Mouse (Mus musculus): ENCODE measurements around the gene Nadsyn1. TPM values are rescaled to one million over a fixed set of nuclear protein-coding genes. Genes with fewer than 3 reads are reported as not detected.
A peak's percentile ranks its signal among the peaks of the same experiment; 100 is the strongest.

Gene Nadsyn1
- polyA plus RNA-seq, 1 experiment from 2014 or later = 13.3 TPM

DNA sequence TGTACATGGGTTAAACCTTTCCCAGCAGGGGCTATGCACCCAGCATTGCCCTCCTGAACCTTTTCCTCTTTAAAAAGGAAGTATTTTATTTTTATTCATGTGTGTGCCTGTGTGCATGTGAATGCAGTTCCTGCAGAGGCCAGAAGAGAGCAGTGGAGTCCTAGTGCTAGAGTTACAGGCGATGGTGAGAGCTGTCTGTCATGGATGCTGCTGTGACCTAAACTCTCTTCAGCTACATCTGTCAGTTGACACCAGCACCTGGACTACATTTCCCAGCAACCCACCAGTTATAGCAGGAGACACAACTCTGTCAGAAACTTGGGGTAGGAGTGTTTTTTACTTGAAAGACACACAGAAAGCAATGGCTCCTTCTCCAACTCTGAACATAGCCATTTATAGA is 13.7 kb downstream of the Nadsyn1 start:
- ATAC-seq (ENCODE audit: low FRiP score, low TSS enrichment) = no peak
- H3K27ac ChIP-seq (ENCODE audit: low read length) = no peak overlapping the region
- H3K27me3 ChIP-seq (ENCODE audit: insufficient read depth, low read length) = no peaks in the 10 kb centered on the region
- whole genome bisulfite sequencing = 43% methylated on average over 1 of the region's 1 CpGs
- no peaks in the 10 kb centered on the region for H3K4me1 ChIP-seq (ENCODE audit: insufficient read depth, low read length)
- H3K4me2 ChIP-seq (replicated peaks; ENCODE audit: low read depth, low read length) = no peak overlapping the region
- no peak overlapping the region for H3K9ac ChIP-seq (replicated peaks; ENCODE audit: low read length)
- peaks cover 53% of the 10 kb centered on the region for H3K36me3 ChIP-seq (ENCODE audit: insufficient read depth, low read length)
- H3K9me3 ChIP-seq (ENCODE audit: low read length) = no peaks in the 10 kb centered on the region
- no peak overlapping the region for H3K4me3 ChIP-seq (ENCODE audit: low read length)

DNA sequence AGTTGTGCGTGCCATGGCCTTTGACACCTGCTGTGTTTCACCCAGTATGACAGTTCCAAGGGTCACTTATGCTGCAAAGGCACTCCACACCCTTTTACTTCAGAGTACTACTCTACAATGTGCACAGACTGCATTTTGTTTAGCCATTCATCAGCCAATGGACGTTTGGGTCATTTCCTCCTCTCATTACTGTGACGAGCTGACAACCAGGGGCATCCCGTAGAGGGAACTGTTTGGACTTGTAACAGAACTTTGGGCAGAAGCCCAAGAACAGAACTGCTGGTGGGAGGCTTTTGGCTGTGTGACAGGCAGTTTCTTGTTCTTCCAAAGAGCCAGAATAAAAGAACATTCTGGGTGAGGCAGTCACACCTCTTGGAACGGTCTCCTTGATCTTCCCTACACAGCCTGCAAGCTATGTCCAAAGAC is 17.4 kb downstream of the Nadsyn1 start:
- Histone ChIP-seq H3K27me3 (ENCODE audit: insufficient read depth, low read length) (no peaks in the 10 kb centered on the region), H3K9me3 (ENCODE audit: low read length) (no peaks in the 10 kb centered on the region), H3K4me2 (replicated peaks; ENCODE audit: low read depth, low read length) (no peak overlapping the region), H3K4me3 (ENCODE audit: low read length) (no peak overlapping the region), H3K4me1 (ENCODE audit: insufficient read depth, low read length) (no peaks in the 10 kb centered on the region), H3K9ac (replicated peaks; ENCODE audit: low read length) (no peak overlapping the region), H3K36me3 (ENCODE audit: insufficient read depth, low read length) (peaks cover 29% of the 10 kb centered on the region), H3K27ac (ENCODE audit: low read length) (no peak overlapping the region)
- 55% methylated on average over 5 of the region's 5 CpGs for WGBS
- ATAC-seq (ENCODE audit: low FRiP score, low TSS enrichment) = no peak

DNA sequence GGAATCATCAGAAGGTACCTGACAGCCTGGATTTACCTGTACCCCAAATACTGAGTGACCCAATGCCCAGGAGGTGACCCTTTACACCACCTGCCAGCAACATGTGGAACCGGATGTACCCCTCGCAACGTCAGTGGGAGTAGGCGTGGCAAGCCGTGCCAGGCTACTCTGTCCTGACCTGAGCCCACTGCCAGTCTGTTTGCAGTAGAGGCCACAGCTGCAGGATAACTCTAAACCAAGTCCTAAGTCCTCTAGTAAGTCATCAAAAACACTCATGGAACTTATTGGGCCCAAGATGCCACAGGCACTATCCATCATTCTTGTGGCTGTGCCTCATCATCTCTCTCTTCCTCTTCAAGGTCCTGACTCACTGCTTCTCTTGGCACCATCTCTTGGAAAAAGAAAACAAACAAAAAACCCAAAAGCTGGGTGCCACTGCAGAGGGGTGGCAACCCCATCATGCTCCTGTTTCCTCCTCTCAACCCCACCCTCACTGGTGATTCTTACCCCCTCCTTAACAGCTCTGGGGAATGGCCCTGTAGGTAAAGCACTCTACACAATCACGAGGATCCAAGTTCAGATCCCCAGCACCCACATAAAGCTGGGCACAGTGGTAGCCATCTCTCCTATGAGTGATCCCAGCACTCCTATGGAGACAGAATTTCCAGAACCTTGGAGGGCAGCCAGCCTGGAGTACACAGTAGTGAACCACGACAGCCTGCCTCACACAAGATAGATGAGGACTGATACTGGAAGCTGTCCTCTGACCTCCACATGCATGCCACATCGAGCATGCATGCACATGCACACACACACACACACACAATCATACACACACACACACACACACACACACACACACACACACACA is 21.2 kb downstream of the Nadsyn1 start:
- no peaks in the 10 kb centered on the region for H3K27me3 ChIP-seq (ENCODE audit: insufficient read depth, low read length)
- no peaks in the 10 kb centered on the region for H3K4me1 ChIP-seq (ENCODE audit: insufficient read depth, low read length)
- no peak overlapping the region for H3K9ac ChIP-seq (replicated peaks; ENCODE audit: low read length)
- 86% methylated on average over 8 of the region's 8 CpGs for WGBS
- H3K4me3 ChIP-seq (ENCODE audit: low read length) = no peak overlapping the region
- H3K27ac ChIP-seq (ENCODE audit: low read length) = no peak overlapping the region
- peaks cover 34% of the 10 kb centered on the region for H3K36me3 ChIP-seq (ENCODE audit: insufficient read depth, low read length)
- no peaks in the 10 kb centered on the region for H3K9me3 ChIP-seq (ENCODE audit: low read length)
- H3K4me2 ChIP-seq (replicated peaks; ENCODE audit: low read depth, low read length) = no peak overlapping the region
- no peak for ATAC-seq (ENCODE audit: low FRiP score, low TSS enrichment)

DNA sequence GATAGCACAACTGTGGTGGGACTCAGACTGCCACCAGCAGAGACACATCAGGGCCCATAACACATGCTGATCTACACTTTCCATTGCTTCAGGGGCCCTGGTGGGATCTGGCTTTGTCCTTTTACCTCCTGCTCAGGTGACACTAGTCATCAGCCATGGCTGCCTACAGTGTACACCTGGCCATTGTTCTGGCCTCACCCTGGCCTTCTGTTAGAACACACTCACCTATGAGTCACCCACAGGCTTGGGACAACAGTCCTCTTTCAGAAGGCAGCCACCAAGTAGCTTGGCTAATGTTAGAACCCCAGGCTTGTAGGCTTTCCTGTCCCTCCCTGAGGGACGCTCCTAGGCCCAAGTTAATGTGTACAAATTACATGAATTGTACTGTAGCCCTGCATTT is 21.9 kb downstream of the Nadsyn1 start:
- no peak overlapping the region for H3K9ac ChIP-seq (replicated peaks; ENCODE audit: low read length)
- peaks cover 33% of the 10 kb centered on the region for H3K36me3 ChIP-seq (ENCODE audit: insufficient read depth, low read length)
- H3K4me1 ChIP-seq (ENCODE audit: insufficient read depth, low read length) = no peaks in the 10 kb centered on the region
- H3K27me3 ChIP-seq (ENCODE audit: insufficient read depth, low read length) = no peaks in the 10 kb centered on the region
- no peaks in the 10 kb centered on the region for H3K9me3 ChIP-seq (ENCODE audit: low read length)
- ATAC-seq (ENCODE audit: low FRiP score, low TSS enrichment) = no peak
- H3K27ac ChIP-seq (ENCODE audit: low read length) = no peak overlapping the region
- no peak overlapping the region for H3K4me3 ChIP-seq (ENCODE audit: low read length)
- no peak overlapping the region for H3K4me2 ChIP-seq (replicated peaks; ENCODE audit: low read depth, low read length)
- WGBS = 86% methylated on average over 1 of the region's 1 CpGs

DNA sequence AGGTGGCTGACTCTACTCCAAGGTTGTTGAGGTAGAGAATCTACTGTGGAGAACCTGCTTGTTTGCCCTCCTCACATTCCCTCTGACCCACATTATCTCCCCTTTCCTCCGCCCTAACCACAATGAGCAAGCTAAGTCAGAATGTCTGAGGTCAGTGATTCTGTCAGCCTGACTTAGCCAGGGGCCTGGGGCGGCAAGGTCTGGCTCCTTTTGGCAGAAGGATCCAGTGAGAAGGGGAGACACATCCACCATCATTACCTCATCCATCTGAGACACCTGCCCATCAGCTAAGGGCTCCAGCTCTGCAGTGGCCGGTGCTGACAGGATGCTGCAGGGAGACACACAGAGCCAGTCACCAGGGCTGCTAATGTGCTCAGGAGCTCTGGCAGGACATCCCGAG is 23.9 kb downstream of the Nadsyn1 start:
- no peak overlapping the region for H3K4me2 ChIP-seq (replicated peaks; ENCODE audit: low read depth, low read length)
- no peak for ATAC-seq (ENCODE audit: low FRiP score, low TSS enrichment)
- no peaks in the 10 kb centered on the region for H3K27me3 ChIP-seq (ENCODE audit: insufficient read depth, low read length)
- no peak overlapping the region for H3K27ac ChIP-seq (ENCODE audit: low read length)
- H3K36me3 ChIP-seq (ENCODE audit: insufficient read depth, low read length) = peaks cover 34% of the 10 kb centered on the region
- no peaks in the 10 kb centered on the region for H3K4me1 ChIP-seq (ENCODE audit: insufficient read depth, low read length)
- WGBS = 86% methylated on average over 4 of the region's 4 CpGs
- H3K9ac ChIP-seq (replicated peaks; ENCODE audit: low read length) = no peak overlapping the region
- no peak overlapping the region for H3K4me3 ChIP-seq (ENCODE audit: low read length)
- H3K9me3 ChIP-seq (ENCODE audit: low read length) = no peaks in the 10 kb centered on the region

DNA sequence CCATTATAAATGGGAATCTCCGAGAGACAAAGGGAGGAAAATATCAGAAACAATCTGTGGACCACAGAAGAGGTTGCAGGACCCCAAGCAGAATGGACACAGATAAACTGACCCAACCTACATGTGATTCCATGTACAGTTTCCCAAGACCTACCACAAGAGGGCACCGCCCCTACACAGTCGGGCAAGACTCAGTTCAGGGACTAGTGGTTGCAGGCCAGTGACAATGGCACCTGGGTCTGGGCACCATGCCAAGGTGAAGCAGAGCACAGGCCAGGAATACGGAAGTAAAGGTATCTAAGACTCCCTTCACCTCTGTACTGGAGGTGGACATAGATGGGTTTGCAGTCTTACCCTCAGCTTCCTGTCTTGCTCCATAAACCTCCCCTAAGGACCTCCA is 29.5 kb downstream of the Nadsyn1 start:
- H3K9ac ChIP-seq (replicated peaks; ENCODE audit: low read length) = no peak overlapping the region
- H3K36me3 ChIP-seq (ENCODE audit: insufficient read depth, low read length) = peaks cover 17% of the 10 kb centered on the region; the same call in 1 of the 2 replicates
- H3K9me3 ChIP-seq (ENCODE audit: low read length) = 0 out of 2 replicates have a peak, but pooled peaks cover 3% of the 10 kb centered on the region
- ATAC-seq (ENCODE audit: low FRiP score, low TSS enrichment) = peak; percentile 68; the same call in 1 of the 2 replicates
- H3K4me1 ChIP-seq (ENCODE audit: insufficient read depth, low read length) = no peaks in the 10 kb centered on the region
- H3K27ac ChIP-seq (ENCODE audit: low read length) = no peak overlapping the region
- H3K4me3 ChIP-seq (ENCODE audit: low read length) = no peak overlapping the region
- no peaks in the 10 kb centered on the region for H3K27me3 ChIP-seq (ENCODE audit: insufficient read depth, low read length)
- H3K4me2 ChIP-seq (replicated peaks; ENCODE audit: low read depth, low read length) = no peak overlapping the region
- WGBS = 54% methylated on average over 4 of the region's 4 CpGs

DNA sequence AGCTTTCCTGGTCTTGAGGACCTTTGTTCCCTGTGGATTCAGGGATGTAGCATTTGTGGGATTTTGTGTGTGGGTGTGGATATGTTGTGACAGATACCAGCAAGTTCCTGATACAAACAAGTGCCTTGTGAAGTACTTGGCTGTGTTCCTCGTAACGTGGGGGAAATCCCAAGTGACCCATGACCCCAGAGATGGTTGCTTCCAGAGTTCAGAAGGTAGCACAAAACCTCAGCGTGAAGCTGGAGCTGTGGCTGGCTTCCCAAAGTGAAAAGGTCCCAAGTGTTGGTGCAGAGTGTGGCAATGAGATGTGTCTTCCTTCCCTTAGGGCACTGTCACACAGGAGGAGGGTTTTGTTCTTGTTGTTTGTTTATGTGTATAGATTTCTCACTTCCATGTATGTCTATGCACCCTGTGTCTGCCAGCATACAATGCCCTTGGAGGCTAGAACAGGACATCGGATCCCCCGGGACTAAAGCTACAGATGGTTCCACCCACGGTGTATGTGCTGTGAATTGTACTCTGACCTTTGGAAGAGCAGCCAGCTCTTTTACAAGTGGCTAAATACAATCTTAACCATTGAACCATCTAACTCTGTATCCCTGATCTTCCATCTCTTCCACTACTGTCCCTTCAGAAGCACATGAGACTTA is 30.2 kb downstream of the Nadsyn1 start:
- WGBS = 72% methylated on average over 6 of the region's 6 CpGs
- H3K4me3 ChIP-seq (ENCODE audit: low read length) = no peak overlapping the region
- 0 out of 2 replicates have a peak, but pooled peaks cover 3% of the 10 kb centered on the region for H3K9me3 ChIP-seq (ENCODE audit: low read length)
- H3K36me3 ChIP-seq (ENCODE audit: insufficient read depth, low read length) = peaks cover 11% of the 10 kb centered on the region; the same call in 1 of the 2 replicates
- no peak overlapping the region for H3K4me2 ChIP-seq (replicated peaks; ENCODE audit: low read depth, low read length)
- ATAC-seq (ENCODE audit: low FRiP score, low TSS enrichment) = no peak
- no peaks in the 10 kb centered on the region for H3K4me1 ChIP-seq (ENCODE audit: insufficient read depth, low read length)
- H3K27ac ChIP-seq (ENCODE audit: low read length) = no peak overlapping the region
- no peaks in the 10 kb centered on the region for H3K27me3 ChIP-seq (ENCODE audit: insufficient read depth, low read length)
- no peak overlapping the region for H3K9ac ChIP-seq (replicated peaks; ENCODE audit: low read length)

DNA sequence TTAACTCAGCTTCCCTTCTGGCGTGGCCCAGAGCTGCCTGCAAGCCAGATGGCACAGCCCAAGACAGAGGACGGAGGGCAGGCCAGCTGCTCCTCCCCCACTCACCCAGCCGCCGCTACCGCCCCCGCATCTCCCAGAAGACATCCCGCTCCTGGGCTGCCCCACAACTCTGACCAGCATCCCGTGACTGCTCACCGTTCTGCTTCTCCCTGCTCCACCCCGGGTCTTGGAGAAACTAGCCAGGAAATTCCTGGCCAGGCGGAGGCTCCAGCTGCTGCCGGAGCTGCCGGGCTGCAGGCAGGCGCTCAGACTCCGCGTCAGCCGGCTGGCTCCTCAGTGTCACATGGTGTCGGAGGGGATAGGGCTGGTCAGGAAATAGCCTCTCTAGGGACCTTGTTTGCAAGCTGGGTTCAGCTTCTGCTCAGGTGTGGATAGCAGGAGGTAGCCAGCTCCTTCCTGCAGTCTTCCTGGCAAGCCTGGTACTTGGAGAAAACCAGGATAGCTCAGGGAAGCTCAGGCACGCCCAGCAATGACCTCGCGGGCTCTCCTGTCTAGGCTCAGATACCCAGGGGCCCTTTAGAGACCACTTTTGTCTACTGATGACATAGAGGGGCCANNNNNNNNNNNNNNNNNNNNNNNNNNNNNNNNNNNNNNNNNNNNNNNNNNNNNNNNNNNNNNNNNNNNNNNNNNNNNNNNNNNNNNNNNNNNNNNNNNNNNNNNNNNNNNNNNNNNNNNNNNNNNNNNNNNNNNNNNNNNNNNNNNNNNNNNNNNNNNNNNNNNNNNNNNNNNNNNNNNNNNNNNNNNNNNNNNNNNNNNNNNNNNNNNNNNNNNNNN is 38.4 kb downstream of the Nadsyn1 start, which contains the start of gene Mrgpre:
Gene Mrgpre (minus strand): TSS at position 505 of the 834 bp plus-strand sequence.
- 1% methylated on average over 21 of the region's 21 CpGs for WGBS
- Histone ChIP-seq H3K4me1 (ENCODE audit: insufficient read depth, low read length) (peaks cover 27% of the 10 kb centered on the region), H3K27ac (ENCODE audit: low read length) (peak within 1 kb of the TSS; percentile 86), H3K9ac (replicated peaks; ENCODE audit: low read length) (peak within 1 kb of the TSS; percentile 64), H3K27me3 (ENCODE audit: insufficient read depth, low read length) (no peaks in the 10 kb centered on the region), H3K36me3 (ENCODE audit: insufficient read depth, low read length) (no peaks in the 10 kb centered on the region), H3K4me3 (ENCODE audit: low read length) (peak within 1 kb of the TSS; percentile 46), H3K4me2 (replicated peaks; ENCODE audit: low read depth, low read length) (peak within 1 kb of the TSS; percentile 61), H3K9me3 (ENCODE audit: low read length) (no peaks in the 10 kb centered on the region)
- peak; percentile 91 for ATAC-seq (ENCODE audit: low FRiP score, low TSS enrichment)

DNA sequence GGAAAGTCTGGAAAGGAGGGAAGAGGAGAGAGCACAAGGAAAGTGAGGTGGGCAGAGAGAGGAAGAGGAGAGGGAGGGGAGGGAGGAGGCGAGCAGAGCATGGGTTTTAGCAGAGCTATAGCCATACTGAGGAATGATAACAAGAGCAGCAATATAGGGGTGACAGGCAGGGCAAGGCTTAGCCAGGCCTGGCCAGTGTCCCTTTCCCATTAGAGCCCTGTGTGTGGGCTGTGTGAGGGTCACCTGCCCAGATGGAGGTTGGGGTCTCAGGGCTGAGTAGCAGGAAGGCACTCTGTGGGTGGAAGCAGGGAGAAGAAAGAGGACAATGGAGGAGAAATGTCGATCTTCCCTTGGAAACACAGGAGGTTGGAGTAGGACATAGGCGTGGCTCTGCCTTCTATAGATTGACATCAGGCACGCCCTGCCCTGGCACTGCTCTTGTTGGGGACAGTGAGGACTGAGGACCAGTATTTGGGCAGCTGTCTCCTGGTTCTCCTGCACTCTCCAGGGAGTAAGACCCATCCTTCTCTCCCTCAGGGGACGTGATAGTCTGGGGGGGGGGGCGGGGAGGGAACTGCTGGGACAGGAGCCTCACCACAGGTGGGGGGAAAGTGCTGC is 39.2 kb downstream of the Nadsyn1 start:
- Histone ChIP-seq H3K4me1 (ENCODE audit: insufficient read depth, low read length) (peaks cover 27% of the 10 kb centered on the region), H3K9ac (replicated peaks; ENCODE audit: low read length) (peak overlapping the region; percentile 64), H3K4me2 (replicated peaks; ENCODE audit: low read depth, low read length) (peak overlapping the region; percentile 61), H3K9me3 (ENCODE audit: low read length) (no peaks in the 10 kb centered on the region), H3K27me3 (ENCODE audit: insufficient read depth, low read length) (no peaks in the 10 kb centered on the region), H3K27ac (ENCODE audit: low read length) (peak overlapping the region; percentile 86), H3K4me3 (ENCODE audit: low read length) (peak overlapping the region; percentile 46), H3K36me3 (ENCODE audit: insufficient read depth, low read length) (no peaks in the 10 kb centered on the region)
- peak; percentile 73 for ATAC-seq (ENCODE audit: low FRiP score, low TSS enrichment)
- 15% methylated on average over 6 of the region's 6 CpGs for WGBS

Measured in kidney, embryonic 16.5 days (tissue).